Mouse (Mus musculus) E14TG2a.4 (cell line): ENCODE measurements around the gene H2-Ab1.
A peak's percentile ranks its signal among the peaks of the same experiment; 100 is the strongest.
"Not testable (repeated sequence)": the region's sequence is repeated elsewhere in the genome, so short reads cannot be mapped to it uniquely, and the experiment has no call there.

Source experiments
- H3K27me3 ChIP-seq: 2 replicates; pipeline ENCODE4 v1.6.1; 2014; ENCODE audit warnings: low read length, control low read depth; ENCODE audit not compliant: insufficient read depth
- H3K36me3 ChIP-seq: 2 replicates; pipeline ENCODE4 v1.6.1; 2014; ENCODE audit warnings: low read length, control low read depth; ENCODE audit not compliant: insufficient read depth
- H3K4me1 ChIP-seq: replicated peaks from 2 replicates; pipeline ENCODE4 v1.6.1; 2014; ENCODE audit warnings: low read depth, low read length, control low read depth
- H3K4me3 ChIP-seq: replicated peaks from 2 replicates; pipeline ENCODE4 v1.5.1; 2014; ENCODE audit warnings: mild to moderate bottlenecking, low read length
- H3K9me3 ChIP-seq: 2 replicates; pipeline ENCODE4 v1.6.1; 2014; ENCODE audit warnings: low read length, control low read depth
- CTCF ChIP-seq: conservative IDR thresholded peaks from 2 replicates; pipeline ENCODE4 v1.5.1; 2014; ENCODE audit warnings: low read length
- NANOG ChIP-seq: IDR thresholded peaks from 2 replicates; pipeline ENCODE4 v1.6.1; 2014; ENCODE audit warnings: borderline replicate concordance, low read length, mixed read lengths
- POU5F1 ChIP-seq: IDR thresholded peaks from 2 replicates; pipeline ENCODE4 v1.6.1; 2014; ENCODE audit warnings: low read length, borderline replicate concordance

The H2-Ab1 gene

DNA sequence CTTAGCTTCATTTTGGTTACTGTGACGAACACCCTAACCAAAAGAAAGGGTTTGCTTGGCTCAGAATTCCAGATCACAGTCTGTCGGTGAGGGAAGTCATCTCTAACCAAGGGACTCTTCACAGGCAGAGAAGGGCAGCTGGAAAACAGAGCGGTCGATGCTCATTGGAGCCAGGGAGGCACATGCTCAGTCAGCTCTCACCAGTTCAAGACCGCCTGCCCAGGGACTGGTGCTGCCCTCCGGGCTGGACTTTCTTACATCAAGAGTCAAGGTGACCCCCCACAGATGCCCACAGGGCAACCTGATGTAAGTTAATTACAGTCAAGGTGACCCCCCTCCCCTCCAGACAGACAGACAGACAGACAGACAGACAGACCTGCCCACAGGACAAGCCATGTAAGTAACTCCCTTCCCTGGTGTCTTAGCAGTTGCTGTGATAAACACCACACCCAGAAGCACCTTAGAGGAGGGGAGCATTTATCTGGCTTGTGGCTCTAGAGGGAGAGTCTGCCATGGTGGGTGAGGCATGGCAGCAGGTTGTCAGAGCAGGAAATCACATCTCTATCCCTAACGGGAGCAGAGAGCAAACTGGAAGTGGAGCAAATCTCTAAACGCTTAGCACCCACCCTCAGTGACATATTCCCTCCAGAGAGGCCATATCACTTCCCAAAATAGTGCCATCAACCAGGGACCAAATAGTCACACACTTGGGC, 40.1 kb upstream of the H2-Ab1 start:
- Histone ChIP-seq H3K4me3 (peak overlapping the region; percentile 24; the same call in 1 of the 2 replicates), H3K4me1 (no peaks in the 10 kb centered on the region), H3K9me3 (peaks cover 68% of the 10 kb centered on the region), H3K27me3 (peaks cover 13% of the 10 kb centered on the region; the same call in 1 of the 2 replicates), H3K36me3 (no peaks in the 10 kb centered on the region)
- TF ChIP-seq NANOG (no peak), POU5F1 (no peak), CTCF (no peak)

DNA sequence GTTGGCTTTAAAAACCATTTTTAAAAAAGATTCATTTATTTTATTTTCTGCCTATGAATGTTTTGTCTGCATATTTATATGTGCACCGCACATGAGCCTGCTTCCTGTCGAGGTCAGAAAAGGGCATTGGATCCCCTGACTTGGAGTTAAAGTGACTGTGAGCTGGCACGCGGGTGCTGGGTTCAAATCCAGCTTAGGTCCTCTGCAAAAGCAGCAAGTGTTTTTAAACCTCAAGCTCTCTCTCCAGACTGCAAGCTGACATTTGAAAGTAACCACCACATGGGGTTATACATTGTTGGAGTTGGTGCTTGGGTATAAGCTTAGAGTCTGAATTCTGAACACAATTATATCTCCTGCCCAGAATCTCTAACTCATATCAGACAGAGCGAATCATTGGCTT, 39.5 kb upstream of the H2-Ab1 start:
- Histone ChIP-seq H3K4me1 (no peaks in the 10 kb centered on the region), H3K27me3 (peaks cover 8% of the 10 kb centered on the region; the same call in 1 of the 2 replicates), H3K36me3 (no peaks in the 10 kb centered on the region), H3K4me3 (no peak overlapping the region), H3K9me3 (peaks cover 65% of the 10 kb centered on the region)
- TF ChIP-seq POU5F1 (no peak), NANOG (no peak), CTCF (no peak)

DNA sequence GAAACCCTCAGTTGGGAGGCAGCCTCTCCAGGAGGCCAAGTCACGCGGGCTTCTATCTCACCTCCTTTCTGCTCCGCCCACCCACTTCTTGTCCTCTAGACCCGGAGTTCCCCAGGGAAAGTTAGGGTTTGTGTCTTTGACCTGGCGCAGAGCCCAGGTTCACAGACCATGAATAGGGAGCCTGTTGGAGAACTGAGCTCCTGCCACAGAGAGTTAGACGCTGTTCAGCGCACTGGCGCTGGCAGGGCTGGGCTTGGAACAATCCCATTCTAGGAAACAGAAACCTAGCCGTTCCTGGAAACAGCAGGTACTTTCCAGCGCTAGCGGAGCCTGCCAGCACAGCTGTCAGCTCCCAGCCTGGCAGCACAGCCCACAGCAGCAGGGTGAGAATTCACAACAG, 38.8 kb upstream of the H2-Ab1 start:
- TF ChIP-seq CTCF (no peak), POU5F1 (no peak), NANOG (no peak)
- no peaks in the 10 kb centered on the region for H3K4me1 ChIP-seq

GRCm38 (mm10) chr17:34219096-34219495, 38.4 kb upstream of the H2-Ab1 start:
- Histone ChIP-seq H3K9me3 (peaks cover 58% of the 10 kb centered on the region), H3K4me3 (peak overlapping the region; percentile 48)
- not testable (repeated sequence) for H3K36me3 ChIP-seq, H3K27me3 ChIP-seq, H3K4me1 ChIP-seq

More for the DNA sequence above, 38.8 kb upstream of the H2-Ab1 start:
- peaks cover 5% of the 10 kb centered on the region; the same call in 1 of the 2 replicates for H3K27me3 ChIP-seq
- H3K4me3 ChIP-seq, result peak overlapping the region; percentile 48
- no peaks in the 10 kb centered on the region for H3K36me3 ChIP-seq
- peaks cover 59% of the 10 kb centered on the region for H3K9me3 ChIP-seq

GRCm38 (mm10) chr17:34219801-34220200, 37.7 kb upstream of the H2-Ab1 start:
- not testable (repeated sequence) for H3K36me3 ChIP-seq, H3K27me3 ChIP-seq, H3K4me1 ChIP-seq, H3K4me3 ChIP-seq
- peaks cover 58% of the 10 kb centered on the region for H3K9me3 ChIP-seq

- H3K4me1 ChIP-seq, H3K36me3 ChIP-seq, H3K27me3 ChIP-seq, H3K4me3 ChIP-seq: not testable (repeated sequence)
- H3K9me3 ChIP-seq, result peaks cover 58% of the 10 kb centered on the region
Measured at GRCm38 (mm10) chr17:34220401-34220800, 37.1 kb upstream of the H2-Ab1 start.

DNA sequence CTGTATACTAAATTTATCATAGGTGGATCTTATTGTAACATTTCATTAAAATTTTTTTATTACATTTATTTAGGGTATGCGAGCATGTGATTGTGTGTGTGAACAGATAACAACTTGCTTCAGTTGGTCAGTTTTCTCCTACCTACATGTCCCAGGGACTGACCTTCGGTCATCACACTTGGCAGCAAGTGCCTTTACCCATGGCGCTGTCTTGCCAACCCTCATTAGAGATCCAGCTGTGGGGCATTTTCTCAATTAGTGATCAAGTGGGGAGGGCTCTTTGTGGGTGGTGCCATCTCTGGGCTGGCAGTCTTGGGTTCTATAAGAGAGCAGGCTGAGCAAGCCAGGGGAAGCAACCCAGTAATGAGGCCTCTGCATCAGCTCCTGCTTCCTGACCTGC, 32.7 kb upstream of the H2-Ab1 start:
- TF ChIP-seq POU5F1 (no peak), CTCF (no peak), NANOG (no peak)
- no peaks in the 10 kb centered on the region for H3K36me3 ChIP-seq
- peaks cover 35% of the 10 kb centered on the region for H3K9me3 ChIP-seq
- H3K4me1 ChIP-seq, result no peaks in the 10 kb centered on the region
- peak overlapping the region; percentile 32; the same call in 1 of the 2 replicates for H3K4me3 ChIP-seq
- H3K27me3 ChIP-seq, result no peaks in the 10 kb centered on the region

- TF ChIP-seq CTCF, result no peak
- no peak for TF ChIP-seq POU5F1
- TF ChIP-seq NANOG, result no peak
- Histone ChIP-seq H3K4me3 (no peak overlapping the region), H3K36me3 (no peaks in the 10 kb centered on the region), H3K27me3 (no peaks in the 10 kb centered on the region), H3K9me3 (peaks cover 37% of the 10 kb centered on the region), H3K4me1 (no peaks in the 10 kb centered on the region)
Measured at GRCm38 (mm10) chr17:34225426-34225825, 32.1 kb upstream of the H2-Ab1 start.

DNA sequence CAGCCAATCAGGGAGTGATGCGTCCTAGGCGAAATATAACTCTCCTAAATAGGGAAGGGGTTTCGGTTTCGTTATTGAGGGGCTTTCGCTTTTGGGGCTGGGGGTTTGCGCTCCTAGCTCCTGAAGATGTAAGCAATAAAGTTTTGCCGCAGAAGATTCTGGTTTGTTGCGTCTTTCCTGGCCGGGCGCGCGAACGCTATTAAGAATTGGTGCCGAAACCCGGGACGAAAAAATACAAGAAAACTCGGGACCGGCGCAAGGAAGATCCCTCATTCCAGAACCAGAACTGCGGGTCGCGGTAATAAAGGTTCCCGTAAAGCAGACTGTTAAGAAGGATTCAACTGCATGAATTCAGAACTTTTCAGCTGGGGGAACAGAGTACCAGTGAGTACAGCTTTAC, 31.6 kb upstream of the H2-Ab1 start:
- H3K9me3 ChIP-seq, result peaks cover 40% of the 10 kb centered on the region
- not testable (repeated sequence) for H3K4me1 ChIP-seq, H3K36me3 ChIP-seq, H3K27me3 ChIP-seq, H3K4me3 ChIP-seq

GRCm38 (mm10) chr17:34230971-34231370, 26.5 kb upstream of the H2-Ab1 start:
- not testable (repeated sequence) for H3K36me3 ChIP-seq, H3K4me3 ChIP-seq, H3K4me1 ChIP-seq, H3K27me3 ChIP-seq
- peaks cover 53% of the 10 kb centered on the region for H3K9me3 ChIP-seq

- not testable (repeated sequence) for H3K36me3 ChIP-seq, H3K4me3 ChIP-seq, H3K27me3 ChIP-seq, H3K4me1 ChIP-seq
- peaks cover 59% of the 10 kb centered on the region for H3K9me3 ChIP-seq
Measured at GRCm38 (mm10) chr17:34232021-34232420, 25.5 kb upstream of the H2-Ab1 start.
